10 mouse cellular contexts compared by ENCODE assay signal in genomic region chr3:49032981-49033380, GRCm38 (mm10).
A peak's percentile ranks its signal among the peaks of the same experiment; 100 is the strongest.
DNase-seq lines count a peak whose midpoint lies in the region; ATAC-seq and TF ChIP-seq lines count a peak whose summit lies in the region.
"Had no signal": no experiment of that assay in that cellular context is flagged by ENCODE, and none has a peak within 500 bp of the region (broad histone marks: within the 10 kb centered on the region; RNA-seq: fewer than 3 reads in every experiment).

No protein-coding gene starts in this region.

- H3K27ac ChIP-seq in lung, postnatal 0 days (ENCODE audit: low read length): no peak overlapping the region
- H3K27ac ChIP-seq in forebrain, postnatal 0 days (ENCODE audit: low read depth, low read length): no peak overlapping the region
- H3K27ac ChIP-seq in midbrain, postnatal 0 days (ENCODE audit: low read depth, low read length): no peak overlapping the region
- H3K27ac ChIP-seq in kidney, embryonic 15.5 days: no peak overlapping the region
- H3K27ac ChIP-seq: layer of hippocampus, adult 2 months had no signal

- no peaks in the 10 kb centered on the region for H3K4me1 ChIP-seq in lung, postnatal 0 days (ENCODE audit: insufficient read depth, low read depth, low read length)
- no peaks in the 10 kb centered on the region for H3K4me1 ChIP-seq in forebrain, postnatal 0 days (ENCODE audit: insufficient read depth)
- no peaks in the 10 kb centered on the region for H3K4me1 ChIP-seq in midbrain, postnatal 0 days (ENCODE audit: insufficient read depth, low read length)
- no peaks in the 10 kb centered on the region for H3K4me1 ChIP-seq in kidney, embryonic 15.5 days

- no peak for TF ChIP-seq CTCF in lung, postnatal 0 days (IDR thresholded peaks at IDR 0.05)
- TF ChIP-seq CTCF in forebrain, postnatal 0 days (IDR thresholded peaks at IDR 0.05; ENCODE audit: low read depth): no peak
- no peak for TF ChIP-seq CTCF in midbrain, postnatal 0 days (IDR thresholded peaks at IDR 0.05)

- TF ChIP-seq EP300 in lung, postnatal 0 days (IDR thresholded peaks at IDR 0.05): no peak

- peak; percentile 7 for DNase-seq in lung, postnatal 0 days (ENCODE audit: low spot score)
- DNase-seq in lung, postnatal 25 days (ENCODE audit: low spot score): no peak
- DNase-seq in cerebellum, adult 9-10 months: peak; percentile 80
- peak; percentile 89 for DNase-seq in forebrain, postnatal 0 days
- peak; percentile 94 for DNase-seq in midbrain, postnatal 0 days (ENCODE audit: low spot score)
- DNase-seq in thymus, postnatal 14 days: no peak
- DNase-seq: lung, adult 18-20 months; thymus, adult 2 months had no signal

- no peaks in the 10 kb centered on the region for H3K27me3 ChIP-seq in lung, postnatal 0 days (replicated peaks; ENCODE audit: insufficient read depth, low read length)
- H3K27me3 ChIP-seq in forebrain, postnatal 0 days (ENCODE audit: insufficient read depth, low read length): no peaks in the 10 kb centered on the region
- H3K27me3 ChIP-seq in midbrain, postnatal 0 days (ENCODE audit: insufficient read depth, low read length): no peaks in the 10 kb centered on the region
- no peaks in the 10 kb centered on the region for H3K27me3 ChIP-seq in kidney, embryonic 15.5 days

- no peak for ATAC-seq in lung, postnatal 0 days
- ATAC-seq in forebrain, postnatal 0 days: peak; percentile 79
- ATAC-seq in midbrain, postnatal 0 days (ENCODE audit: low FRiP score): peak; percentile 76; the same call in 1 of the 2 replicates
- no peak for ATAC-seq in kidney, embryonic 15.5 days (replicated peaks; ENCODE audit: low FRiP score)

- no peak overlapping the region for H3K4me3 ChIP-seq in lung, postnatal 0 days (ENCODE audit: low read depth, low read length)
- no peak overlapping the region for H3K4me3 ChIP-seq in forebrain, postnatal 0 days (ENCODE audit: low read depth, low read length)
- H3K4me3 ChIP-seq in midbrain, postnatal 0 days (ENCODE audit: low read depth, low read length): no peak overlapping the region
- no peak overlapping the region for H3K4me3 ChIP-seq in kidney, embryonic 15.5 days (replicated peaks)
- H3K4me3 ChIP-seq: layer of hippocampus, adult 2 months had no signal

- no peaks in the 10 kb centered on the region for H3K36me3 ChIP-seq in lung, postnatal 0 days (ENCODE audit: insufficient read depth, low read length)
- no peaks in the 10 kb centered on the region for H3K36me3 ChIP-seq in forebrain, postnatal 0 days (ENCODE audit: insufficient read depth)
- H3K36me3 ChIP-seq in midbrain, postnatal 0 days (ENCODE audit: insufficient read depth, low read length): no peaks in the 10 kb centered on the region
- H3K36me3 ChIP-seq in kidney, embryonic 15.5 days: no peaks in the 10 kb centered on the region

- no peak overlapping the region for H3K4me2 ChIP-seq in lung, postnatal 0 days (replicated peaks; ENCODE audit: low read depth, low read length)
- no peak overlapping the region for H3K4me2 ChIP-seq in forebrain, postnatal 0 days (ENCODE audit: low read depth)
- H3K4me2 ChIP-seq in midbrain, postnatal 0 days (ENCODE audit: low read depth, low read length, poor library complexity, severe bottlenecking): no peak overlapping the region
- H3K4me2 ChIP-seq in kidney, embryonic 15.5 days: no peak overlapping the region

- H3K9me3 ChIP-seq in lung, postnatal 0 days (ENCODE audit: low read length): no peaks in the 10 kb centered on the region
- no peaks in the 10 kb centered on the region for H3K9me3 ChIP-seq in forebrain, postnatal 0 days (ENCODE audit: low read length)
- H3K9me3 ChIP-seq in midbrain, postnatal 0 days (ENCODE audit: low read length): no peaks in the 10 kb centered on the region
- no peaks in the 10 kb centered on the region for H3K9me3 ChIP-seq in kidney, embryonic 15.5 days (replicated peaks)

- no peak overlapping the region for H3K9ac ChIP-seq in lung, postnatal 0 days (replicated peaks; ENCODE audit: low read depth)
- H3K9ac ChIP-seq in forebrain, postnatal 0 days: no peak overlapping the region
- H3K9ac ChIP-seq in midbrain, postnatal 0 days (replicated peaks; ENCODE audit: low read length, poor library complexity, severe bottlenecking): no peak overlapping the region
- no peak overlapping the region for H3K9ac ChIP-seq in kidney, embryonic 15.5 days

- 46% methylated on average over 5 of the region's 5 CpGs for WGBS in lung, postnatal 0 days
- 35% methylated on average over 5 of the region's 5 CpGs for WGBS in forebrain, postnatal 0 days
- 64% methylated on average over 5 of the region's 5 CpGs for WGBS in midbrain, postnatal 0 days
- WGBS in kidney, embryonic 15.5 days: 53% methylated on average over 5 of the region's 5 CpGs

Comparison
In these comparisons a context has a peak if more than half of its experiments do, and no peak if none do; other contexts are left out.
1. DNase-seq: peak in lung, postnatal 0 days (single experiment), cerebellum, adult 9-10 months (single experiment), forebrain, postnatal 0 days (single experiment) and midbrain, postnatal 0 days (single experiment); none in lung, postnatal 25 days (single experiment) and thymus, postnatal 14 days (single experiment).
2. ATAC-seq: peak in forebrain, postnatal 0 days (single experiment) and midbrain, postnatal 0 days (single experiment); none in lung, postnatal 0 days (single experiment) and kidney, embryonic 15.5 days (single experiment).